8 mouse cellular contexts compared by ENCODE assay signal in genomic region chr16:55519646-55520045, GRCm38 (mm10).
DNase-seq lines count a peak whose midpoint lies in the region; ATAC-seq and TF ChIP-seq lines count a peak whose summit lies in the region.
"Had no signal": no experiment of that assay in that cellular context is flagged by ENCODE, and none has a peak within 500 bp of the region (broad histone marks: within the 10 kb centered on the region; RNA-seq: fewer than 3 reads in every experiment).

No protein-coding gene starts in this region.

- CTCF ChIA-PET in Patski (lab: Charles Lee), result interaction anchor here (0.7 to 3.3 kb wide), 18 partner anchors 10 to 356 kb away, joined by 3 to 23 read pairs (median 5); no protein-coding TSS in a partner anchor

- H3K27me3 ChIP-seq in Patski, result no peaks in the 10 kb centered on the region
- no peaks in the 10 kb centered on the region for H3K27me3 ChIP-seq in intestine, embryonic 14.5 days (replicated peaks; ENCODE audit: control insufficient read depth, insufficient read depth, low read length)
- no peaks in the 10 kb centered on the region for H3K27me3 ChIP-seq in midbrain, embryonic 11.5 days (ENCODE audit: control insufficient read depth, insufficient read depth, low read length)

- H3K4me2 ChIP-seq in intestine, embryonic 14.5 days (ENCODE audit: low read length), result no peak overlapping the region
- H3K4me2 ChIP-seq in midbrain, embryonic 11.5 days, result no peak overlapping the region

- POLR2A ChIA-PET in Patski (lab: Charles Lee), result interaction anchor here (0.6 to 3.1 kb wide), 4 partner anchors 11 to 303 kb away, joined by 3 to 18 read pairs (median 4); no protein-coding TSS in a partner anchor

- H3K4me3 ChIP-seq in intestine, embryonic 14.5 days (ENCODE audit: low read depth, low read length), result no peak overlapping the region
- H3K4me3 ChIP-seq in midbrain, embryonic 11.5 days (ENCODE audit: low read depth, low read length), result no peak overlapping the region
- H3K4me3 ChIP-seq: hindbrain, embryonic 10.5 days had no signal

- in situ Hi-C loops in Patski (cut with MboI; ENCODE audit: low pct_unique_long_range_greater_than_20kb), result loop anchor here (5.0 kb wide), 1 partner anchor 328 kb away; no protein-coding TSS in a partner anchor

- H3K4me1 ChIP-seq in intestine, embryonic 14.5 days (replicated peaks; ENCODE audit: control insufficient read depth, insufficient read depth, low read length), result no peaks in the 10 kb centered on the region
- H3K4me1 ChIP-seq in midbrain, embryonic 11.5 days (ENCODE audit: control insufficient read depth, insufficient read depth, low read length), result no peaks in the 10 kb centered on the region

- no peak overlapping the region for H3K27ac ChIP-seq in intestine, embryonic 14.5 days (ENCODE audit: low read depth)
- no peak overlapping the region for H3K27ac ChIP-seq in midbrain, embryonic 11.5 days (ENCODE audit: low read depth, low read length)
- H3K27ac ChIP-seq: hindbrain, embryonic 10.5 days had no signal

- no peaks in the 10 kb centered on the region for H3K9me3 ChIP-seq in intestine, embryonic 14.5 days (ENCODE audit: control insufficient read depth, low read length)
- no peaks in the 10 kb centered on the region for H3K9me3 ChIP-seq in midbrain, embryonic 11.5 days (ENCODE audit: control insufficient read depth, low read length)
- H3K9me3 ChIP-seq: hindbrain, embryonic 10.5 days had no signal

- TF ChIP-seq CTCF in Patski (IDR thresholded peaks at IDR 0.05), result peak; percentile 89

- peak; percentile 72 for ATAC-seq in Patski
- ATAC-seq in intestine, embryonic 14.5 days (replicated peaks; ENCODE audit: low FRiP score, low TSS enrichment, low read depth), result 0 out of 2 replicates have a peak, but pooled peaks have one; percentile 37
- ATAC-seq in midbrain, embryonic 11.5 days (ENCODE audit: low FRiP score), result no peak

- WGBS in intestine, embryonic 14.5 days, result 64% methylated on average over 1 of the region's 1 CpGs
- 86% methylated on average over 1 of the region's 1 CpGs for WGBS in midbrain, embryonic 11.5 days

- H3K36me3 ChIP-seq in intestine, embryonic 14.5 days (ENCODE audit: control insufficient read depth, insufficient read depth, low read length), result no peaks in the 10 kb centered on the region
- no peaks in the 10 kb centered on the region for H3K36me3 ChIP-seq in midbrain, embryonic 11.5 days (ENCODE audit: control insufficient read depth, insufficient read depth, low read length)
- H3K36me3 ChIP-seq: hindbrain, embryonic 10.5 days had no signal

- no peak overlapping the region for H3K9ac ChIP-seq in intestine, embryonic 14.5 days (ENCODE audit: low read length)
- no peak overlapping the region for H3K9ac ChIP-seq in midbrain, embryonic 11.5 days (ENCODE audit: low read length)

- peak; percentile 8 for DNase-seq in layer of hippocampus, adult 9-10 months (ENCODE audit: low spot score)
- DNase-seq in layer of hippocampus, postnatal 36 days, result no peak
- no peak for DNase-seq in Patski (ENCODE audit: low read depth, low spot score)
- DNase-seq in intestine, embryonic 14.5 days (ENCODE audit: low spot score), result no peak
- DNase-seq in natural killer cell, adult 2 months (ENCODE audit: low spot score in 2 of 2), result peak; percentile 16 to 23
- no peak for DNase-seq in midbrain, embryonic 11.5 days (ENCODE audit: low spot score, missing footprints)
- DNase-seq in thymus, postnatal 4 days, result no peak

Comparison
In these comparisons a context has a peak if more than half of its experiments do, and no peak if none do; other contexts are left out.
1. DNase-seq: peak in layer of hippocampus, adult 9-10 months (single experiment) and natural killer cell, adult 2 months (2 of 2); none in layer of hippocampus, postnatal 36 days (0 of 2), Patski (single experiment), intestine, embryonic 14.5 days (single experiment), midbrain, embryonic 11.5 days (single experiment) and thymus, postnatal 4 days (single experiment).